Mouse (Mus musculus) kidney, adult 2 months (tissue): ENCODE measurements at regions not wholly inside any gene's neighbourhood (a gene's known extent, or its start where the extent isn't known, plus 50 kb on each side); places are given as distances from the start of the nearest gene placed in this dataset.

Experiments
- DNase-seq: peaks from one replicate; pipeline ENCODE4 v3.0.0; 2021
- H3K27ac ChIP-seq: fragments of 200-500 bp; 2 replicates; pipeline ENCODE4 v1.5.1; 2012; ENCODE audit warnings: low read depth, low read length, control low read depth, inconsistent platforms; ENCODE audit not compliant: insufficient read depth
- H3K27me3 ChIP-seq: fragments of 200-500 bp; replicated peaks from 2 replicates; pipeline ENCODE4 v1.6.1; 2012; ENCODE audit warnings: mild to moderate bottlenecking, moderate library complexity, low read length, inconsistent platforms; ENCODE audit not compliant: control insufficient read depth, insufficient read depth
- H3K36me3 ChIP-seq: fragments of 200-500 bp; 2 replicates; pipeline ENCODE4 v1.6.1; 2012; ENCODE audit warnings: mild to moderate bottlenecking, moderate library complexity, low read length, inconsistent platforms; ENCODE audit not compliant: control insufficient read depth, insufficient read depth
- H3K4me1 ChIP-seq: fragments of 200-500 bp; 2 replicates; pipeline ENCODE4 v1.6.1; 2011; ENCODE audit warnings: low read length; ENCODE audit not compliant: control insufficient read depth, insufficient read depth
- H3K4me3 ChIP-seq: fragments of 200-500 bp; 2 replicates; pipeline ENCODE4 v1.5.1; 2011; ENCODE audit warnings: mild to moderate bottlenecking, low read depth, low read length, control low read depth; ENCODE audit not compliant: insufficient read depth
- CTCF ChIP-seq: fragments of 200-500 bp; conservative IDR thresholded peaks from 2 replicates; pipeline ENCODE4 v1.5.1; 2011; ENCODE audit warnings: low read depth, mild to moderate bottlenecking, control low read depth, low read length, moderate library complexity, mixed read lengths; ENCODE audit not compliant: insufficient read depth, insufficient read length
- POLR2A ChIP-seq: fragments of 200-500 bp; IDR thresholded peaks from one replicate; pipeline ENCODE4 v1.6.1; 2011; ENCODE audit warnings: low read depth, low read length, control low read depth
- WGBS: fragments of 180-500 bp; shearing (Covaris S2); methylation state at CpG from one replicate; pipeline ENCODE4 v1.1.7; 2018; 5-methylcytosine and 5-hydroxymethylcytosine counted together

- TF ChIP-seq POLR2A, result no peak
- TF ChIP-seq CTCF, result no peak
- no peaks in the 10 kb centered on the region for H3K36me3 ChIP-seq
These were observed 72.5 kb upstream of the Trpm3 start for GRCm38 (mm10) chr19:22066302-22066701.

DNA sequence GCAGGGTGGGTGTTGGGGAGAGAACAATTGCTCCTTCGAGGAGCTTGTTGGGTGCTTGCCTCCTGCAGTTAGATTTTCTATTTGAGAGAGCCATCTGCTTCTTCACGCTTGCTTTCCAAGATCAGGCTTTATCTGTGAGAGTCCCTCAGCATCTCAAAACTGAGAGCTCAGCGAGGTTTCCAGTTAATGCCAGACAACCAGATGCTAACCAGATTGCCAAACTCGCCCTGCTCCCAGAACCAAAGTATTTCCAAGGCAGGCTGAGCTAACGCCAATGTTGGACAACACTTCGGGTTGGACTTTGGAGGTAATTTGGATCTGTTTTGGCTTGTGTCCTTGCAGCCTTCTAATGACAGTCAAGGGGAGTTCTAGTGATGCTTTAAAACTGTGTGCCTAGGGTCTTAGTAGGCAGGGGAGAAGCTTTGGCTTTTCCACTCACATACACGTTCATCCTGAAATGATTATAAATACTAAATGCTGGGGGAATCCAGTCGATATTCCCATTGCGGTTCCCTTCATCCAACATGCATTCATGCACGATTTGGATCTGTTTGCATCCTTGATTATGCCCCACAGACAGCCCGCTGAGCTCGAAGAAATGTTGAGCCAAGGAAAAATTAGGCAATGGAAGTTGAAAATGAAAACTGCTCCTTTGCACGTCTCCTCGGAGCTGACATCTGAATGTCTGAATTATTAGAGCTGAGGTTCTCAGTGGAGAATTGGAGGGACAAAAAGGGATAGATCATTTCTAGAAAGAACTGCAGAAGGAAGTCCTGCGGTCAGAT lies 68.4 kb upstream of the Trpm3 start:
- H3K4me1 ChIP-seq, result no peaks in the 10 kb centered on the region
- 83% methylated on average over 15 of the region's 15 CpGs for WGBS
- H3K27me3 ChIP-seq, result no peaks in the 10 kb centered on the region
- no peak for TF ChIP-seq POLR2A
- no peak for TF ChIP-seq CTCF
- DNase-seq, result no peak
- H3K27ac ChIP-seq, result no peak overlapping the region
- no peaks in the 10 kb centered on the region for H3K36me3 ChIP-seq
- no peak overlapping the region for H3K4me3 ChIP-seq

More at GRCm38 (mm10) chr19:22066302-22066701, 72.5 kb upstream of the Trpm3 start:
- DNase-seq, result no peak
- Histone ChIP-seq H3K27me3 (no peaks in the 10 kb centered on the region), H3K4me3 (no peak overlapping the region), H3K4me1 (no peaks in the 10 kb centered on the region), H3K27ac (no peak overlapping the region)
- WGBS, result 90% methylated on average over 8 of the region's 8 CpGs

DNA sequence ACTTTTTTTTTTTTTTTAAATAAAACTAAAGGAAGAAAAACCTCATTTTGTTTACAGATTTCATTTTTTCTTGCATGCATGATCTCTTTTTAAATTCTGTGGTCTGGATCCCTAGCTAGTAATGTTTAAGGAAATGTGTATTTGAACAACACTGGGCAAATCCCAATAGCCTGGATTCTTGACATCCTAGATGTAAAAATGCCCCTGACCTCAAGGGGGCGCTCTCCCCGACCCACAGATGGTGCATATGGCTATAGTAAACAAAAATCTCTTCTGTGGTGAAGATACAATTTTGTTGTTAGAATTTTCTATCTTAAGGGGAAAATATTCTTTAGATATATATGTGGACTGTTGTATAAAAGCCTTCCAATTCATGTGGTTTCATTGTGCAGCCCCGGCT lies 67.1 kb upstream of the Trpm3 start:
- no peaks in the 10 kb centered on the region for H3K4me1 ChIP-seq
- no peaks in the 10 kb centered on the region for H3K27me3 ChIP-seq
- 30% methylated on average over 3 of the region's 3 CpGs for WGBS
- TF ChIP-seq POLR2A (no peak), CTCF (no peak)
- no peak for DNase-seq
- no peak overlapping the region for H3K4me3 ChIP-seq
- H3K27ac ChIP-seq, result no peak overlapping the region
- no peaks in the 10 kb centered on the region for H3K36me3 ChIP-seq

DNA sequence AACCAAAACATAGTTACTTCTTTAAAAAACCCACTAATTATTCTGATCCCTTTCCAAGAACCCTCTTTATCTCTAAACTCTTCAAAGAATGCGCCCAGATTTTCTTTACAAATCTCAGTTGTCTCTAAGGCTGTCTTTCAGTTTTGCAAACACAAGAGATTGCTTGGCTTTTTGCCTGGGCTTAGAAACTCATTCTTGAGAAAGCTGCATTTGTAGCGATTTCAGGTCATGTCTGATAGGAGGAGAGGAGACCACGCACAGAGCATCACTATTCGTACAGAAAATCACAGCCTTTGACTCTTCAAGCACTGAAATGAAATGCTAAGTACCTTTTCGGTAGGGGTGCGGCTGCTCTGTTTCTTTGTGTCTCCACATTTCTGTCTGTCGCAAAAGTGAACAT lies 64.8 kb upstream of the Trpm3 start:
- H3K4me1 ChIP-seq, result no peaks in the 10 kb centered on the region
- no peak overlapping the region for H3K4me3 ChIP-seq
- H3K27me3 ChIP-seq, result no peaks in the 10 kb centered on the region
- H3K27ac ChIP-seq, result no peak overlapping the region
- 80% methylated on average over 7 of the region's 7 CpGs for WGBS
- DNase-seq, result no peak
- H3K36me3 ChIP-seq, result no peaks in the 10 kb centered on the region
- TF ChIP-seq POLR2A (no peak), CTCF (no peak)

- TF ChIP-seq CTCF (no peak), POLR2A (no peak)
- DNase-seq, result no peak
- H3K4me1 ChIP-seq, result no peaks in the 10 kb centered on the region
- no peaks in the 10 kb centered on the region for H3K36me3 ChIP-seq
- WGBS, result 50% methylated on average over 4 of the region's 4 CpGs
- H3K4me3 ChIP-seq, result no peak overlapping the region
- no peaks in the 10 kb centered on the region for H3K27me3 ChIP-seq
- H3K27ac ChIP-seq, result no peak overlapping the region
These were observed 57.4 kb upstream of the Trpm3 start for GRCm38 (mm10) chr19:22081448-22081847.
